Mouse (Mus musculus): ENCODE data around the gene Ddah1.

The Ddah1 gene

GRCm38 (mm10) chr3:145758561-145759378, at the start of gene Ddah1:
TSS of gene Ddah1 (plus strand) at chr3:145758675.
- Histone ChIP-seq H3K36me3 (ENCODE audit: insufficient read depth, low read length) (no peaks in the 10 kb centered on the region), H3K4me1 (replicated peaks; ENCODE audit: low read depth, low read length) (peaks cover 41% of the 10 kb centered on the region), H3K9me3 (ENCODE audit: low read length) (peaks cover 10% of the 10 kb centered on the region; the same call in 1 of the 2 replicates), H3K4me3 (replicated peaks; ENCODE audit: low read length) (peak within 1 kb of the TSS; percentile 79), H3K27me3 (ENCODE audit: insufficient read depth, low read length) (peaks cover 51% of the 10 kb centered on the region)
- TF ChIP-seq CTCF (conservative IDR thresholded peaks at IDR 0.05; ENCODE audit: low read length) (no peak), POU5F1 (IDR thresholded peaks at IDR 0.05; ENCODE audit: borderline replicate concordance, low read length) (no peak), NANOG (IDR thresholded peaks at IDR 0.05; ENCODE audit: borderline replicate concordance, low read length) (no peak)

DNA sequence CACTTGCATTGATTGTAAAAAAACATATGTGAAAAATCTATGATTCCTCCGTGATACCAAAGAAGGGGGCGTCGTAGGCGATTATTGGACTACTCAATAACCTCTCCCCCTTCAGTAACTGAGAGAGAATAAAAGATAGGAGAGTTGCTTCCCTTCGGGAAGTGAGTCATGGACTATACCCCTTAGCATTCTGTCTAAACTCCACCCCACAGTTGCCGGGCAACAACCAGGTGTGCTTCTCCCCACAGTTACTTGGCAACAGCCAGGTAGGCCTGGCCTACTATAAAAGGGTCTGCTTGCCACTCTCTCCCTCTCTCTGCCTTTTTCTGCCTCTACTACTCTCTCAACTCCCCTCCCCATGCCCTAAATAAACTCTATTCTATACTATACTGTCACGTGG, 42.6 kb upstream of the Ddah1 start:
- Histone ChIP-seq H3K27me3 (ENCODE audit: insufficient read depth, low read length) (peaks cover 6% of the 10 kb centered on the region), H3K9me3 (ENCODE audit: low read length) (peaks cover 13% of the 10 kb centered on the region), H3K4me1 (replicated peaks; ENCODE audit: low read depth, low read length) (no peaks in the 10 kb centered on the region), H3K36me3 (ENCODE audit: insufficient read depth, low read length) (no peaks in the 10 kb centered on the region), H3K4me3 (replicated peaks; ENCODE audit: low read length) (no peak overlapping the region)
- no peak for TF ChIP-seq CTCF (conservative IDR thresholded peaks at IDR 0.05; ENCODE audit: low read length)
- no peak for TF ChIP-seq NANOG (IDR thresholded peaks at IDR 0.05; ENCODE audit: borderline replicate concordance, low read length)
- no peak for TF ChIP-seq POU5F1 (IDR thresholded peaks at IDR 0.05; ENCODE audit: borderline replicate concordance, low read length)

DNA sequence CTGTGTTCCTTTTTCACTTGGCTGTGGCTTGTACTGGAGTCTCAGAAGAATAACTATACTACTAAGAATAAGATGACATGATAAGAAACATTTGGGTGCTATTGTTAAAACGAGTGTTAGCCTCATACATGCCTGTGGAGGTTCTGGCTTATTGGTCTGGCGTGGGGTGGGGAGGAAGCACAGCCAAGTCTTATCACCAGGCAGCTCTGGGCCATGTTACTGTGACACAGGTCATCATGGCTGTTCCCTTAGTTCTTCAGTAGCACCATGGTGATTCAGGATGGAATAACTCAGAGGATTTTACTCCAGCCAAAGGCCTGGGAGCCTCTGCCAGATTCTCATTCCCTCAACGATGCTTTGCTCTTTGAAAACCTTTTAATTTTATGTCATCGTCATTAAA, 38.8 kb upstream of the Ddah1 start:
- peaks cover 33% of the 10 kb centered on the region for H3K9me3 ChIP-seq (ENCODE audit: low read length)
- no peaks in the 10 kb centered on the region for H3K4me1 ChIP-seq (replicated peaks; ENCODE audit: low read depth, low read length)
- H3K4me3 ChIP-seq (replicated peaks; ENCODE audit: low read length), result no peak overlapping the region
- no peaks in the 10 kb centered on the region for H3K27me3 ChIP-seq (ENCODE audit: insufficient read depth, low read length)
- TF ChIP-seq NANOG (IDR thresholded peaks at IDR 0.05; ENCODE audit: borderline replicate concordance, low read length), result no peak
- TF ChIP-seq POU5F1 (IDR thresholded peaks at IDR 0.05; ENCODE audit: borderline replicate concordance, low read length), result no peak
- no peak for TF ChIP-seq CTCF (conservative IDR thresholded peaks at IDR 0.05; ENCODE audit: low read length)
- no peaks in the 10 kb centered on the region for H3K36me3 ChIP-seq (ENCODE audit: insufficient read depth, low read length)

DNA sequence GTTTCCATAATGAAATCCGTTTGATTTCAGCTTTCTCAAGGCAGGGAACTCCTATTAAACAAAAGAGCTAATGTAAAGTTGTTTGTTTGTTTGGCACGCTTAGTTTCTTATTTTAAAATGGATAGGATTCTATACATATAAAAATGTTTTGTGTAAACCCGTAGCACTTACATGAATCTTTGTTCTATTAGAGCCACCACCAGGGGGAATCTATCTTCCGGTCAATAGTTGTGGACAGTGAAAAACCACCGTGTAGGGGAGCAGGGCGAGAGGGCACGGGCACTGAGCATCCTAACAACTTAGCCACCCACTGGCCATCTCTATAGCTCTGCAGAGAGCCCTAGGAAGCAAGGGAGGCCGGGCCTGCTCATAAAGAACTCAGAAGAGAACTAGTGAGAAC, 33.4 kb upstream of the Ddah1 start:
- no peaks in the 10 kb centered on the region; the same call in 1 of the 2 replicates for H3K27me3 ChIP-seq (ENCODE audit: insufficient read depth, low read length)
- peaks cover 31% of the 10 kb centered on the region for H3K4me1 ChIP-seq (replicated peaks; ENCODE audit: low read depth, low read length)
- peaks cover 28% of the 10 kb centered on the region for H3K9me3 ChIP-seq (ENCODE audit: low read length)
- no peak overlapping the region for H3K4me3 ChIP-seq (replicated peaks; ENCODE audit: low read length)
- H3K36me3 ChIP-seq (ENCODE audit: insufficient read depth, low read length), result no peaks in the 10 kb centered on the region
- TF ChIP-seq NANOG (IDR thresholded peaks at IDR 0.05; ENCODE audit: borderline replicate concordance, low read length) (no peak), CTCF (conservative IDR thresholded peaks at IDR 0.05; ENCODE audit: low read length) (no peak), POU5F1 (IDR thresholded peaks at IDR 0.05; ENCODE audit: borderline replicate concordance, low read length) (no peak)

GRCm38 (mm10) chr3:145728336-145728735, 30.1 kb upstream of the Ddah1 start:
- H3K4me1 ChIP-seq (replicated peaks; ENCODE audit: low read depth, low read length), result peaks cover 42% of the 10 kb centered on the region
- no peak overlapping the region for H3K4me3 ChIP-seq (replicated peaks; ENCODE audit: low read length)
- no peaks in the 10 kb centered on the region for H3K36me3 ChIP-seq (ENCODE audit: insufficient read depth, low read length)
- H3K9me3 ChIP-seq (ENCODE audit: low read length), result peaks cover 2% of the 10 kb centered on the region; the same call in 1 of the 2 replicates
- no peaks in the 10 kb centered on the region; the same call in 1 of the 2 replicates for H3K27me3 ChIP-seq (ENCODE audit: insufficient read depth, low read length)
- TF ChIP-seq POU5F1 (IDR thresholded peaks at IDR 0.05; ENCODE audit: borderline replicate concordance, low read length) (no peak), NANOG (IDR thresholded peaks at IDR 0.05; ENCODE audit: borderline replicate concordance, low read length) (no peak), CTCF (conservative IDR thresholded peaks at IDR 0.05; ENCODE audit: low read length) (no peak)

DNA sequence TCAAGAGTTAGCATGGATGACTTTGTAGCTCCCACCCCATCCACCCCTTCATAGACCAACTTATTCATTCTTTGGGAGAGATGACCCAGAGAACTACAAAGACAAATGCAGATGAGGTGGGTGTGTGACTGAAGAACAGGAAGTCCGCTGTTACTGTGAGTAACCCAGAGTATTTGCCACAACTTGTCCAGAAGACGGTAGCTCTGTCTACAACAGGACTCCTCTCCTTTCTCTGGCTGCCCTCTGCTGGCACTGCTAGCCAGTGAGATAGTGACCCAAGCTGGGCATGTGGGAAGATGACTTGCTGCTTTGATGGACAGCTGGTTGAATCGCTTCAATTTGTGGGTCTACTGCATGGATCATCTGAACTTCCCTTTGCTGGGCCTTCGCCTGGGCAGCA, 28.9 kb upstream of the Ddah1 start:
- Histone ChIP-seq H3K4me3 (replicated peaks; ENCODE audit: low read length) (no peak overlapping the region; the same call in 1 of the 2 replicates), H3K9me3 (ENCODE audit: low read length) (no peaks in the 10 kb centered on the region)
- TF ChIP-seq POU5F1 (IDR thresholded peaks at IDR 0.05; ENCODE audit: borderline replicate concordance, low read length), result no peak
- TF ChIP-seq CTCF (conservative IDR thresholded peaks at IDR 0.05; ENCODE audit: low read length), result no peak
- TF ChIP-seq NANOG (IDR thresholded peaks at IDR 0.05; ENCODE audit: borderline replicate concordance, low read length), result no peak

GRCm38 (mm10) chr3:145730092-145730491, 28.4 kb upstream of the Ddah1 start:
- TF ChIP-seq NANOG (IDR thresholded peaks at IDR 0.05; ENCODE audit: borderline replicate concordance, low read length), result no peak
- no peak for TF ChIP-seq CTCF (conservative IDR thresholded peaks at IDR 0.05; ENCODE audit: low read length)
- TF ChIP-seq POU5F1 (IDR thresholded peaks at IDR 0.05; ENCODE audit: borderline replicate concordance, low read length), result no peak
- H3K4me1 ChIP-seq (replicated peaks; ENCODE audit: low read depth, low read length), result peaks cover 42% of the 10 kb centered on the region
- no peak overlapping the region; the same call in 1 of the 2 replicates for H3K4me3 ChIP-seq (replicated peaks; ENCODE audit: low read length)
- no peaks in the 10 kb centered on the region; the same call in none of the 2 replicates for H3K27me3 ChIP-seq (ENCODE audit: insufficient read depth, low read length)
- no peaks in the 10 kb centered on the region for H3K9me3 ChIP-seq (ENCODE audit: low read length)
- H3K36me3 ChIP-seq (ENCODE audit: insufficient read depth, low read length), result no peaks in the 10 kb centered on the region

More for the DNA sequence above, 28.9 kb upstream of the Ddah1 start:
- peaks cover 42% of the 10 kb centered on the region for H3K4me1 ChIP-seq (replicated peaks; ENCODE audit: low read depth, low read length)
- no peaks in the 10 kb centered on the region for H3K36me3 ChIP-seq (ENCODE audit: insufficient read depth, low read length)
- no peaks in the 10 kb centered on the region; the same call in none of the 2 replicates for H3K27me3 ChIP-seq (ENCODE audit: insufficient read depth, low read length)

DNA sequence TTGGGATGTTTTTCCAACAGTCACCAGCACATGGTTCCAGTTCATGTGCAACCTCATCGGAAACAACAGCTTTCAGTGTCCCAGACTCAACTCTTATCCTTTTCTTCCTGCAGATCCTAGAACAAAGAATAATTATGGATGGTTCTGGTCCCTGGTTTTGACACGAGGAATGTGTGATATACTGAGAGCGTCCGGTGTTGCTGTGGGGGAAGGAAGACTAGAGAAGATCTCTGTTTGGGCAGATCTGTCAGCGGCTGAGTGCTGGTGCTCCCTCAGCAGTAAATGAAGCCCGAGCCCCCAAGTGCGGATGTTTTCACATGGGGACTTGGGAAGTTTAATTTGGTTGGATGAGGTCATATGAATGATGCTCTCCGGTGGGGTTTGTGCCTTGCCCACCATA, 23.6 kb upstream of the Ddah1 start:
- TF ChIP-seq POU5F1 (IDR thresholded peaks at IDR 0.05; ENCODE audit: borderline replicate concordance, low read length) (no peak), CTCF (conservative IDR thresholded peaks at IDR 0.05; ENCODE audit: low read length) (no peak), NANOG (IDR thresholded peaks at IDR 0.05; ENCODE audit: borderline replicate concordance, low read length) (no peak)
- Histone ChIP-seq H3K36me3 (ENCODE audit: insufficient read depth, low read length) (no peaks in the 10 kb centered on the region), H3K27me3 (ENCODE audit: insufficient read depth, low read length) (no peaks in the 10 kb centered on the region; the same call in 1 of the 2 replicates)

More for the DNA sequence above, 23.6 kb upstream of the Ddah1 start:
- Histone ChIP-seq H3K4me1 (replicated peaks; ENCODE audit: low read depth, low read length) (peaks cover 25% of the 10 kb centered on the region), H3K9me3 (ENCODE audit: low read length) (no peaks in the 10 kb centered on the region), H3K4me3 (replicated peaks; ENCODE audit: low read length) (no peak overlapping the region)
